Mouse (Mus musculus): ENCODE measurements at regions not wholly inside any gene's neighbourhood (a gene's known extent, or its start where the extent isn't known, plus 50 kb on each side); places are given as distances from the start of the nearest gene placed in this dataset.

DNA sequence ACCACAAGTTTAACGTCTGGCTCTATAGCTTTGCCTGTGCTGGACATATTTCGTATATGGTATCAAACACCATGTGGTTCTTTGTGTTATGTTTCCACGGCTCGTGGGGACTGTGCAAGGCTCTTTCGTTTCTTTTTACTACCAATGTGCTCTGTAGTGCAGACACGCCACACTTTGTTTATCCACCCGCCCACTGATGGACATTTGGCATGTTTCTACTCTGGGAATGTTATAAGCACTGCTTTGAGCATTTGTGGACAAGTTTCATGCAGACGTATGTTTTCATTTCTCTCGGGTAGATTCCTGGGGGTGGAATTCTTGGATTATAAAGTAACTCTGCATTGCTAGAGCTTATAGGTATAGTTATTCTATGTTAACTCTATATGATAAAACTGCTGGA is 65.5 kb upstream of the Atl2 start:
- no peak for TF ChIP-seq HCFC1 (IDR thresholded peaks at IDR 0.05; ENCODE audit: borderline replicate concordance, insufficient read depth, low read length)
- no peak for TF ChIP-seq ZNF384 (IDR thresholded peaks at IDR 0.05; ENCODE audit: low read depth, low read length)
- TF ChIP-seq ZC3H11A (IDR thresholded peaks at IDR 0.05; ENCODE audit: borderline replicate concordance, low read depth, low read length), result no peak
- TF ChIP-seq CHD2 (IDR thresholded peaks at IDR 0.05; ENCODE audit: low read depth, low read length), result no peak
- TF ChIP-seq MAFK (IDR thresholded peaks at IDR 0.05; ENCODE audit: insufficient read depth, low read depth, low read length), result no peak
